Mouse (Mus musculus): ENCODE data around the gene Ahdc1.

Ahdc1 gene

GRCm38 (mm10) chr4:133078947-133079346 is 67.9 kb downstream of the Ahdc1 start:
- no peak for DNase-seq (ENCODE audit: low spot score in 2 of 2)

GRCm38 (mm10) chr4:133079416-133080113 is 68.5 kb downstream of the Ahdc1 start:
- DNase-seq (ENCODE audit: low spot score in 2 of 2) = no peak

- no peak for DNase-seq (ENCODE audit: low spot score in 2 of 2)
Observed at GRCm38 (mm10) chr4:133080862-133081261, 69.8 kb downstream of the Ahdc1 start.

- no peak for DNase-seq (ENCODE audit: low spot score in 2 of 2)
Observed at GRCm38 (mm10) chr4:133082216-133082773, 71.2 kb downstream of the Ahdc1 start.

GRCm38 (mm10) chr4:133083991-133084861 is 73.2 kb downstream of the Ahdc1 start:
- no peak for DNase-seq (ENCODE audit: low spot score in 2 of 2)

GRCm38 (mm10) chr4:133085011-133085782 is 74.1 kb downstream of the Ahdc1 start:
- DNase-seq (ENCODE audit: low spot score in 2 of 2) = no peak

GRCm38 (mm10) chr4:133085783-133086342 is 74.8 kb downstream of the Ahdc1 start:
- no peak for DNase-seq (ENCODE audit: low spot score in 2 of 2)

GRCm38 (mm10) chr4:133087177-133087714 is 76.2 kb downstream of the Ahdc1 start:
- peak in 1 of 2 experiments; percentile 9 for DNase-seq (ENCODE audit: low spot score in 2 of 2)

GRCm38 (mm10) chr4:133087835-133088234 is 76.8 kb downstream of the Ahdc1 start:
- no peak for DNase-seq (ENCODE audit: low spot score in 2 of 2)

- DNase-seq (ENCODE audit: low spot score in 2 of 2) = no peak
Observed at GRCm38 (mm10) chr4:133089319-133089718, 78.3 kb downstream of the Ahdc1 start.

GRCm38 (mm10) chr4:133089802-133090201 is 78.7 kb downstream of the Ahdc1 start:
- DNase-seq (ENCODE audit: low spot score in 2 of 2) = no peak

- DNase-seq (ENCODE audit: low spot score in 2 of 2) = no peak
Observed at GRCm38 (mm10) chr4:133090276-133090719, 79.2 kb downstream of the Ahdc1 start.

GRCm38 (mm10) chr4:133090720-133091458 is 79.8 kb downstream of the Ahdc1 start:
- no peak for DNase-seq (ENCODE audit: low spot score in 2 of 2)

- DNase-seq (ENCODE audit: low spot score in 2 of 2) = no peak
Observed at GRCm38 (mm10) chr4:133091459-133091785, 80.4 kb downstream of the Ahdc1 start.

- no peak for DNase-seq (ENCODE audit: low spot score in 2 of 2)
Observed at GRCm38 (mm10) chr4:133092453-133092901, 81.4 kb downstream of the Ahdc1 start.

GRCm38 (mm10) chr4:133093056-133093455 is 82.0 kb downstream of the Ahdc1 start:
- no peak for DNase-seq (ENCODE audit: low spot score in 2 of 2)

GRCm38 (mm10) chr4:133093481-133094033 is 82.5 kb downstream of the Ahdc1 start:
- DNase-seq (ENCODE audit: low spot score in 2 of 2) = no peak

- DNase-seq (ENCODE audit: low spot score in 2 of 2) = no peak
Observed at GRCm38 (mm10) chr4:133094255-133094654, 83.2 kb downstream of the Ahdc1 start.

- DNase-seq (ENCODE audit: low spot score in 2 of 2) = no peak
Observed at GRCm38 (mm10) chr4:133094936-133095733, 84.1 kb downstream of the Ahdc1 start.
